ENCODE assay signal across 25 mouse cellular contexts in genomic region chr14:50795261-50795935, GRCm38 (mm10). TPM values are rescaled to one million over a fixed set of nuclear protein-coding genes. Genes with fewer than 3 reads are reported as not detected.
DNase-seq lines count a peak whose midpoint lies in the region; ATAC-seq and TF ChIP-seq lines count a peak whose summit lies in the region.
"Had no signal": no experiment of that assay in that cellular context is flagged by ENCODE, and none has a peak within 500 bp of the region (broad histone marks: within the 10 kb centered on the region; RNA-seq: fewer than 3 reads in every experiment).

No protein-coding gene starts in this region.

- H3K79me2 ChIP-seq in MEL (ENCODE audit: control insufficient read depth, insufficient read depth, low read length, poor library complexity): peaks cover 8% of the 10 kb centered on the region

- TF ChIP-seq CTCF in ES-Bruce4 (IDR thresholded peaks at IDR 0.05; ENCODE audit: low read depth, low read length): no peak
- no peak for TF ChIP-seq CTCF in MEL (IDR thresholded peaks at IDR 0.05 in 2 of 3, conservative IDR thresholded peaks at IDR 0.05 in 1 of 3; ENCODE audit: control insufficient read depth in 1 of 3, insufficient read depth in 1 of 3, low read depth in 2 of 3, low read length in 3 of 3, poor library complexity in 1 of 3, severe bottlenecking in 1 of 3)
- no peak for TF ChIP-seq CTCF in lung, postnatal 0 days (IDR thresholded peaks at IDR 0.05)

- no peak for ATAC-seq in intestine, embryonic 14.5 days (replicated peaks; ENCODE audit: low FRiP score, low TSS enrichment, low read depth)
- ATAC-seq in intestine, embryonic 16.5 days: no peak
- ATAC-seq in lung, postnatal 0 days: no peak
- ATAC-seq: activated CD4-positive, CD25-positive, alpha-beta regulatory T cell, adult 4 months; forebrain, embryonic 15.5 days had no signal

- no peak overlapping the region for H3K9ac ChIP-seq in intestine, embryonic 14.5 days (ENCODE audit: low read length)
- no peak overlapping the region for H3K9ac ChIP-seq in intestine, embryonic 16.5 days (ENCODE audit: low read depth, low read length)
- H3K9ac ChIP-seq in ES-Bruce4 (ENCODE audit: low read depth, poor library complexity, severe bottlenecking) (no peak overlapping the region), MEL (ENCODE audit: control insufficient read depth, low read depth, low read length, poor library complexity, severe bottlenecking) (no peak overlapping the region)
- H3K9ac ChIP-seq in lung, postnatal 0 days (replicated peaks; ENCODE audit: low read depth): no peak overlapping the region
- H3K9ac ChIP-seq: forebrain, embryonic 15.5 days; heart, embryonic 15.5 days; hindbrain, embryonic 15.5 days had no signal

- TF ChIP-seq RAD21 in MEL (IDR thresholded peaks at IDR 0.05; ENCODE audit: low read depth, low read length): no peak

- peak; percentile 43 for DNase-seq in intestine, embryonic 14.5 days (ENCODE audit: low spot score)
- peak; percentile 71 for DNase-seq in MEL (ENCODE audit: low read depth, low spot score)
- no peak for DNase-seq in lung, postnatal 0 days (ENCODE audit: low spot score)
- DNase-seq in gastrocnemius, postnatal 25 days: no peak
- DNase-seq: adrenal gland, adult 2 months; adrenal gland, postnatal 25 days; cerebellum, adult 18-20 months; cerebellum, adult 9-11 months; cerebellum, postnatal 36 days; heart, adult 2 months; heart, postnatal 14 days; kidney, adult 11 months had no signal

- TF ChIP-seq POLR2A in ES-Bruce4 (IDR thresholded peaks at IDR 0.05; ENCODE audit: insufficient read depth, low read length) (no peak), MEL (IDR thresholded peaks at IDR 0.05; ENCODE audit: control insufficient read depth in 1 of 2, insufficient read depth in 1 of 2, low read depth in 1 of 2, low read length in 2 of 2, poor library complexity in 1 of 2) (peak in 1 of 2 experiments; percentile 64; a peak in 1 of 4 replicates)

- no peaks in the 10 kb centered on the region for H3K36me3 ChIP-seq in intestine, embryonic 14.5 days (ENCODE audit: control insufficient read depth, insufficient read depth, low read length)
- H3K36me3 ChIP-seq in intestine, embryonic 16.5 days (ENCODE audit: control insufficient read depth, insufficient read depth, low read length): no peaks in the 10 kb centered on the region
- H3K36me3 ChIP-seq in ES-Bruce4 (ENCODE audit: control insufficient read depth, insufficient read depth, low read length, poor library complexity, severe bottlenecking) (no peaks in the 10 kb centered on the region), MEL (ENCODE audit: control insufficient read depth in 1 of 2, insufficient read depth in 2 of 2, low read length in 2 of 2) (peaks cover 11 to 21% of the 10 kb centered on the region in 2 experiments)
- no peaks in the 10 kb centered on the region for H3K36me3 ChIP-seq in lung, postnatal 0 days (ENCODE audit: insufficient read depth, low read length)
- H3K36me3 ChIP-seq: forebrain, embryonic 15.5 days; heart, embryonic 15.5 days; hindbrain, embryonic 10.5 days; hindbrain, embryonic 15.5 days had no signal

- no peak for TF ChIP-seq EP300 in ES-Bruce4 (IDR thresholded peaks at IDR 0.05; ENCODE audit: insufficient read depth, low read depth, low read length)
- TF ChIP-seq EP300 in MEL (IDR thresholded peaks at IDR 0.05; ENCODE audit: low read depth in 1 of 2, low read length in 2 of 2): no peak
- no peak for TF ChIP-seq EP300 in lung, postnatal 0 days (IDR thresholded peaks at IDR 0.05)

- WGBS in intestine, embryonic 14.5 days: 93% methylated on average over 24 of the region's 24 CpGs
- WGBS in intestine, embryonic 16.5 days: 93% methylated on average over 24 of the region's 24 CpGs
- 90% methylated on average over 24 of the region's 24 CpGs for WGBS in lung, postnatal 0 days

- no peaks in the 10 kb centered on the region for H3K4me1 ChIP-seq in intestine, embryonic 14.5 days (replicated peaks; ENCODE audit: control insufficient read depth, insufficient read depth, low read length)
- H3K4me1 ChIP-seq in intestine, embryonic 16.5 days (ENCODE audit: control insufficient read depth, insufficient read depth, low read length): no peaks in the 10 kb centered on the region
- H3K4me1 ChIP-seq in ES-Bruce4 (ENCODE audit: control insufficient read depth, insufficient read depth, low read length) (no peaks in the 10 kb centered on the region), MEL (ENCODE audit: control insufficient read depth in 1 of 2, insufficient read depth in 2 of 2, low read length in 2 of 2) (peaks cover 0 to 12% of the 10 kb centered on the region in 2 experiments; a peak in 2 of 4 replicates)
- no peaks in the 10 kb centered on the region for H3K4me1 ChIP-seq in lung, postnatal 0 days (ENCODE audit: insufficient read depth, low read depth, low read length)
- H3K4me1 ChIP-seq: heart, embryonic 15.5 days; hindbrain, embryonic 15.5 days had no signal

- no peak overlapping the region for H3K27ac ChIP-seq in intestine, embryonic 14.5 days (ENCODE audit: low read depth)
- no peak overlapping the region for H3K27ac ChIP-seq in intestine, embryonic 16.5 days (ENCODE audit: low read length)
- no peak overlapping the region for H3K27ac ChIP-seq in ES-Bruce4 (ENCODE audit: insufficient read depth, low read length)
- H3K27ac ChIP-seq in MEL (ENCODE audit: control insufficient read depth, low read depth, low read length): no peak overlapping the region
- H3K27ac ChIP-seq in lung, postnatal 0 days (ENCODE audit: low read length): no peak overlapping the region
- H3K27ac ChIP-seq: forebrain, embryonic 15.5 days; heart, adult 2 months; heart, embryonic 15.5 days; hindbrain, embryonic 10.5 days; hindbrain, embryonic 15.5 days had no signal

- H3K9me3 ChIP-seq in intestine, embryonic 14.5 days (ENCODE audit: control insufficient read depth, low read length): no peaks in the 10 kb centered on the region
- no peaks in the 10 kb centered on the region for H3K9me3 ChIP-seq in intestine, embryonic 16.5 days (ENCODE audit: control insufficient read depth, low read length)
- no peaks in the 10 kb centered on the region for H3K9me3 ChIP-seq in ES-Bruce4 (replicated peaks; ENCODE audit: control insufficient read depth, insufficient read depth, low read length, poor library complexity, severe bottlenecking)
- no peaks in the 10 kb centered on the region for H3K9me3 ChIP-seq in MEL (replicated peaks; ENCODE audit: insufficient read depth, low read length)
- H3K9me3 ChIP-seq in lung, postnatal 0 days (ENCODE audit: low read length): no peaks in the 10 kb centered on the region
- H3K9me3 ChIP-seq: forebrain, embryonic 15.5 days; heart, embryonic 15.5 days; hindbrain, embryonic 10.5 days; hindbrain, embryonic 15.5 days had no signal

- no peaks in the 10 kb centered on the region for H3K27me3 ChIP-seq in intestine, embryonic 14.5 days (replicated peaks; ENCODE audit: control insufficient read depth, insufficient read depth, low read length)
- no peaks in the 10 kb centered on the region for H3K27me3 ChIP-seq in intestine, embryonic 16.5 days (replicated peaks; ENCODE audit: control insufficient read depth, insufficient read depth, low read length)
- H3K27me3 ChIP-seq in ES-Bruce4 (ENCODE audit: control insufficient read depth, insufficient read depth, low read length, poor library complexity, severe bottlenecking) (no peaks in the 10 kb centered on the region), MEL (ENCODE audit: control insufficient read depth in 1 of 2, insufficient read depth in 2 of 2, low read length in 2 of 2) (no peaks in the 10 kb centered on the region)
- no peaks in the 10 kb centered on the region for H3K27me3 ChIP-seq in lung, postnatal 0 days (replicated peaks; ENCODE audit: insufficient read depth, low read length)
- H3K27me3 ChIP-seq: CH12.LX; forebrain, embryonic 15.5 days; heart, embryonic 15.5 days; hindbrain, embryonic 15.5 days had no signal

- H3K4me3 ChIP-seq in intestine, embryonic 14.5 days (ENCODE audit: low read depth, low read length): no peak overlapping the region
- H3K4me3 ChIP-seq in intestine, embryonic 16.5 days (ENCODE audit: low read length): no peak overlapping the region
- H3K4me3 ChIP-seq in ES-Bruce4 (ENCODE audit: low read depth, low read length): 0 out of 2 replicates have a peak overlapping the region, but pooled peaks have one; percentile 24
- no peak overlapping the region for H3K4me3 ChIP-seq in MEL (ENCODE audit: control insufficient read depth in 1 of 2, insufficient read depth in 1 of 2, low read depth in 2 of 2, low read length in 2 of 2)
- no peak overlapping the region for H3K4me3 ChIP-seq in lung, postnatal 0 days (ENCODE audit: low read depth, low read length)
- H3K4me3 ChIP-seq: forebrain, embryonic 15.5 days; heart, adult 2 months; heart, embryonic 15.5 days; hindbrain, embryonic 10.5 days; hindbrain, embryonic 15.5 days had no signal

- no peak overlapping the region for H3K4me2 ChIP-seq in intestine, embryonic 14.5 days (ENCODE audit: low read length)
- H3K4me2 ChIP-seq in intestine, embryonic 16.5 days (ENCODE audit: low read depth, low read length): no peak overlapping the region
- H3K4me2 ChIP-seq in lung, postnatal 0 days (replicated peaks; ENCODE audit: low read depth, low read length): no peak overlapping the region
- H3K4me2 ChIP-seq: forebrain, embryonic 15.5 days; heart, embryonic 11.5 days; heart, embryonic 15.5 days; hindbrain, embryonic 15.5 days had no signal

RNA-seq across cellular contexts. Expression of gene Ttc5, which starts 10.1 kb away (rescaled TPM):
- 67.0 and 80.7 TPM in 2 replicates for polyA plus RNA-seq in intestine, embryonic 14.5 days (2014; fragmentation: Nextera tagmentation; extraction: Ambion mirVana)
- polyA plus RNA-seq in intestine, embryonic 16.5 days (2015; fragmentation: Nextera tagmentation; extraction: Ambion mirVana): 52.6 and 60.4 TPM in 2 replicates
- polyA plus RNA-seq in ES-Bruce4 (2011; ENCODE audit: insufficient read depth, insufficient read length, low read depth, missing spikeins): 44.7 and 48.1 TPM in 2 replicates
- total RNA-seq in MEL (2012; rRNA removed): 22.7 and 24.2 TPM in 2 replicates
- polyA plus RNA-seq in MEL (2012; ENCODE audit: insufficient read depth in 1 of 2, insufficient read length in 2 of 2, low read depth in 1 of 2, low replicate concordance in 2 of 2, missing spikeins in 1 of 2): 10 to 100 TPM in 1 of 2 experiments, not detected in 1; 28.1 TPM
- polyA plus RNA-seq in lung, postnatal 0 days (2015; fragmentation: Nextera tagmentation; extraction: Ambion mirVana): 45.6 and 47.0 TPM in 2 replicates
- total RNA-seq in gastrocnemius, postnatal 25 days (2021): 1 to 10 TPM; 7.4 to 8.2 TPM

RNA-seq across cellular contexts. Expression of gene Ccnb1ip1, which starts 12.1 kb away (rescaled TPM):
- polyA plus RNA-seq in intestine, embryonic 14.5 days (2014; fragmentation: Nextera tagmentation; extraction: Ambion mirVana): not detected in 2 replicates
- not detected in 2 replicates for polyA plus RNA-seq in intestine, embryonic 16.5 days (2015; fragmentation: Nextera tagmentation; extraction: Ambion mirVana)
- polyA plus RNA-seq in ES-Bruce4 (2011; ENCODE audit: insufficient read depth, insufficient read length, low read depth, missing spikeins): 0.44 TPM in 1 of 2 replicates, not detected in the other
- total RNA-seq in MEL (2012; rRNA removed): 23.3 and 28.3 TPM in 2 replicates
- 10 to 100 TPM in 1 of 2 experiments, not detected in 1; 27.6 TPM for polyA plus RNA-seq in MEL (2012; ENCODE audit: insufficient read depth in 1 of 2, insufficient read length in 2 of 2, low read depth in 1 of 2, low replicate concordance in 2 of 2, missing spikeins in 1 of 2)
- polyA plus RNA-seq in lung, postnatal 0 days (2015; fragmentation: Nextera tagmentation; extraction: Ambion mirVana): not detected in 2 replicates
- not detected for total RNA-seq in gastrocnemius, postnatal 25 days (2021)
- total RNA-seq: adrenal gland, adult 2 months; adrenal gland, postnatal 25 days; gastrocnemius, adult 8-10 months; gastrocnemius, postnatal 4 days; heart, adult 2 months; heart, postnatal 14 days had no signal
- polyA plus RNA-seq: activated CD4-positive, CD25-positive, alpha-beta regulatory T cell, adult 4 months; adrenal gland, adult 2 months; embryonic facial prominence, embryonic 14.5 days; forebrain, embryonic 11.5 days; heart, adult 2 months; heart, embryonic 11.5 days; heart, embryonic 15.5 days; hindbrain, embryonic 10.5 days; hindbrain, embryonic 15.5 days had no signal

RNA-seq across cellular contexts. Expression of gene Parp2, which starts 12.2 kb away (rescaled TPM):
- 69.6 and 70.8 TPM in 2 replicates for polyA plus RNA-seq in intestine, embryonic 14.5 days (2014; fragmentation: Nextera tagmentation; extraction: Ambion mirVana)
- 56.4 and 60.6 TPM in 2 replicates for polyA plus RNA-seq in intestine, embryonic 16.5 days (2015; fragmentation: Nextera tagmentation; extraction: Ambion mirVana)
- polyA plus RNA-seq in ES-Bruce4 (2011; ENCODE audit: insufficient read depth, insufficient read length, low read depth, missing spikeins) (86.5 and 91.5 TPM in 2 replicates), MEL (2012; ENCODE audit: insufficient read depth in 1 of 2, insufficient read length in 2 of 2, low read depth in 1 of 2, low replicate concordance in 2 of 2, missing spikeins in 1 of 2) (10 to 100 TPM in 1 of 2 experiments, not detected in 1; 83.2 TPM)
- total RNA-seq in MEL (2012; rRNA removed): 65.6 and 81.1 TPM in 2 replicates
- 27.6 and 33.7 TPM in 2 replicates for polyA plus RNA-seq in lung, postnatal 0 days (2015; fragmentation: Nextera tagmentation; extraction: Ambion mirVana)
- total RNA-seq in gastrocnemius, postnatal 25 days (2021): 1 to 10 TPM; 7.5 to 8.5 TPM

RNA-seq across cellular contexts. Expression of gene Olfr749, which starts 50.5 kb away (rescaled TPM):
- not detected in 2 replicates for polyA plus RNA-seq in intestine, embryonic 14.5 days (2014; fragmentation: Nextera tagmentation; extraction: Ambion mirVana)
- not detected in 2 replicates for polyA plus RNA-seq in intestine, embryonic 16.5 days (2015; fragmentation: Nextera tagmentation; extraction: Ambion mirVana)
- polyA plus RNA-seq in ES-Bruce4 (2011; ENCODE audit: insufficient read depth, insufficient read length, low read depth, missing spikeins) (not detected in 2 replicates), MEL (2012; ENCODE audit: insufficient read depth in 1 of 2, insufficient read length in 2 of 2, low read depth in 1 of 2, low replicate concordance in 2 of 2, missing spikeins in 1 of 2) (not detected)
- not detected in 2 replicates for total RNA-seq in MEL (2012; rRNA removed)
- not detected in 2 replicates for polyA plus RNA-seq in lung, postnatal 0 days (2015; fragmentation: Nextera tagmentation; extraction: Ambion mirVana)
- not detected for total RNA-seq in gastrocnemius, postnatal 25 days (2021)
- total RNA-seq: adrenal gland, adult 2 months; adrenal gland, postnatal 25 days; CH12.LX; gastrocnemius, adult 8-10 months; gastrocnemius, postnatal 4 days; heart, adult 2 months; heart, postnatal 14 days had no signal
- polyA plus RNA-seq: activated CD4-positive, CD25-positive, alpha-beta regulatory T cell, adult 4 months; adrenal gland, adult 2 months; embryonic facial prominence, embryonic 14.5 days; forebrain, embryonic 11.5 days; forebrain, embryonic 15.5 days; heart, adult 2 months; heart, embryonic 11.5 days; heart, embryonic 15.5 days; hindbrain, embryonic 10.5 days; hindbrain, embryonic 15.5 days had no signal

Comparison
In these comparisons a context has a peak if more than half of its experiments do, and no peak if none do; other contexts are left out.
1. DNase-seq: peak in intestine, embryonic 14.5 days (single experiment) and MEL (single experiment); none in lung, postnatal 0 days (single experiment) and gastrocnemius, postnatal 25 days (single experiment).